Mouse (Mus musculus) thymus, adult 2 months (tissue): Measurements from ENCODE around the gene Ube2q2. TPM values are rescaled to one million over a fixed set of nuclear protein-coding genes. Genes with fewer than 3 reads are reported as not detected.
A peak's percentile ranks its signal among the peaks of the same experiment; 100 is the strongest.

ENCODE experiments used
- DNase-seq: peaks from one replicate; pipeline ENCODE4 v3.0.0; 2021
- H3K27ac ChIP-seq: fragments of 200-500 bp; 2 replicates; pipeline ENCODE4 v1.5.1; 2012; ENCODE audit warnings: low read length, control low read depth; ENCODE audit not compliant: control insufficient read depth, insufficient read depth
- H3K27me3 ChIP-seq: fragments of 200-500 bp; 2 replicates; pipeline ENCODE4 v1.6.1; 2012; ENCODE audit warnings: mild to moderate bottlenecking, low read length, moderate library complexity, mixed read lengths; ENCODE audit not compliant: control insufficient read depth, insufficient read depth
- H3K36me3 ChIP-seq: fragments of 200-500 bp; 2 replicates; pipeline ENCODE4 v1.6.1; 2012; ENCODE audit warnings: mild to moderate bottlenecking, low read length, moderate library complexity; ENCODE audit not compliant: control insufficient read depth, insufficient read depth
- H3K4me1 ChIP-seq: fragments of 200-500 bp; replicated peaks from 2 replicates; pipeline ENCODE4 v1.6.1; 2012; ENCODE audit warnings: low read length; ENCODE audit not compliant: control insufficient read depth, insufficient read depth
- H3K4me3 ChIP-seq: fragments of 200-500 bp; 2 replicates; pipeline ENCODE4 v1.5.1; 2012; ENCODE audit warnings: mild to moderate bottlenecking, low read length, control low read depth, moderate library complexity; ENCODE audit not compliant: control insufficient read depth, insufficient read depth
- CTCF ChIP-seq: fragments of 200-500 bp; IDR thresholded peaks from 2 replicates; pipeline ENCODE4 v1.5.1; 2012; ENCODE audit warnings: mild to moderate bottlenecking, control low read depth, low read length, moderate library complexity, borderline replicate concordance; ENCODE audit not compliant: control insufficient read depth, poor library complexity, insufficient read depth; ENCODE audit errors: extremely low read depth
- POLR2A ChIP-seq: fragments of 200-500 bp; IDR thresholded peaks from 2 replicates; pipeline ENCODE4 v1.6.1; 2012; ENCODE audit warnings: mild to moderate bottlenecking, low read length, control low read depth, moderate library complexity; ENCODE audit not compliant: control insufficient read depth, poor library complexity, insufficient read depth; ENCODE audit errors: extremely low read depth
- WGBS: fragments of 180-500 bp; shearing (Covaris S2); methylation state at CpG from one replicate; pipeline ENCODE4 v1.1.7; 2018; 5-methylcytosine and 5-hydroxymethylcytosine counted together
- polyA plus RNA-seq: library from polyadenylated mRNA; depleted of rRNA; stranded (reverse); fragments of >200 nt; gene quantifications from 2 replicates; pipeline ENCODE4 v1.2.3, GENCODE M21; 2012

Ube2q2 gene
- polyA plus RNA-seq, 1 experiment = 9.7 TPM

- Histone ChIP-seq H3K36me3 (peaks cover 4% of the 10 kb centered on the region), H3K4me3 (peak within 1 kb of the TSS; percentile 63), H3K4me1 (no peaks in the 10 kb centered on the region), H3K27me3 (no peaks in the 10 kb centered on the region), H3K27ac (no peak within 1 kb of the TSS; the same call in 1 of the 2 replicates)
- peak; percentile 76 for DNase-seq
- TF ChIP-seq CTCF = 0 out of 2 replicates have a peak, but pooled peaks have one; percentile 29
- TF ChIP-seq POLR2A = peak; percentile 47; the same call in 1 of the 2 replicates
- under 1% methylated on average over 65 of the region's 65 CpGs for WGBS
These were observed 60.3 kb downstream of the Ube2q2 start, which contains the start of gene Fbxo22 for GRCm38 (mm10) chr9:55208790-55209481. Gene Fbxo22 (plus strand): TSS chr9:55208925.

- no peak for TF ChIP-seq CTCF
- H3K36me3 ChIP-seq = peaks cover 30% of the 10 kb centered on the region
- no peaks in the 10 kb centered on the region for H3K4me1 ChIP-seq
- no peak overlapping the region for H3K27ac ChIP-seq
- H3K4me3 ChIP-seq = no peak overlapping the region
- 94% methylated on average over 4 of the region's 4 CpGs for WGBS
- no peaks in the 10 kb centered on the region for H3K27me3 ChIP-seq
- no peak for DNase-seq
These were observed 63.0 kb downstream of the Ube2q2 start for GRCm38 (mm10) chr9:55211611-55212010.

- Histone ChIP-seq H3K4me3 (no peak overlapping the region), H3K36me3 (peaks cover 46% of the 10 kb centered on the region), H3K27ac (no peak overlapping the region), H3K4me1 (no peaks in the 10 kb centered on the region), H3K27me3 (no peaks in the 10 kb centered on the region)
- no peak for DNase-seq
- 100% methylated on average over 1 of the region's 1 CpGs for WGBS
- TF ChIP-seq CTCF = no peak
- TF ChIP-seq POLR2A = no peak
These were observed 64.7 kb downstream of the Ube2q2 start for GRCm38 (mm10) chr9:55213396-55213795.

GRCm38 (mm10) chr9:55215056-55215455 lies 66.4 kb downstream of the Ube2q2 start:
- H3K4me3 ChIP-seq = no peak overlapping the region
- WGBS = 95% methylated on average over 3 of the region's 3 CpGs
- DNase-seq = no peak
- no peak overlapping the region for H3K27ac ChIP-seq
- TF ChIP-seq CTCF (no peak), POLR2A (no peak)
- no peaks in the 10 kb centered on the region for H3K4me1 ChIP-seq
- peaks cover 62% of the 10 kb centered on the region for H3K36me3 ChIP-seq
- no peaks in the 10 kb centered on the region for H3K27me3 ChIP-seq

GRCm38 (mm10) chr9:55215648-55216047 lies 67.0 kb downstream of the Ube2q2 start:
- WGBS = 96% methylated on average over 3 of the region's 3 CpGs
- DNase-seq = no peak

DNA sequence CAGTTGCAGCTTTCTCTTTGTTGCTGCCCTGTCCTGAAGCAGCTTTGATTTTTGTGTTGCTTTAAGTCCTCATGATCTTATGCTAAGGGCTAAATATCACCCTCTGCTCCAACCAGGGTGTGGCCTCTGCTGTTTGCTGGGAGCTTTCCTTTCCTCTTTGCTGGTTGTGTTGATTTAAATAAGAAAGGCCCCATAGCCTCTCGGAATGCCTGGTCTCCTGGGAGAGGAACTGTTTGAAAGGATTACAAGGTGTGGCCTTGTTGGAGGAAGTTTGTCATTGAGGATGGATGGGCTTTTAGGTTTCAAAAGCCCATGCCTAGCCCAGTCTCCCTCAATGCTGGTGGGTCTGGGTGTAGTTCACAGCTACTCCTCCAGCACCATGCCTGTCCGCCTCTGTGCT lies 67.4 kb downstream of the Ube2q2 start:
- Histone ChIP-seq H3K27ac (no peak overlapping the region), H3K36me3 (peaks cover 68% of the 10 kb centered on the region), H3K27me3 (no peaks in the 10 kb centered on the region), H3K4me3 (no peak overlapping the region), H3K4me1 (no peaks in the 10 kb centered on the region)
- TF ChIP-seq POLR2A (no peak), CTCF (no peak)
- WGBS = 88% methylated on average over 2 of the region's 2 CpGs
- DNase-seq = no peak

More at GRCm38 (mm10) chr9:55215648-55216047, 67.0 kb downstream of the Ube2q2 start:
- Histone ChIP-seq H3K27ac (no peak overlapping the region), H3K27me3 (no peaks in the 10 kb centered on the region), H3K36me3 (peaks cover 64% of the 10 kb centered on the region), H3K4me3 (no peak overlapping the region), H3K4me1 (no peaks in the 10 kb centered on the region)
- no peak for TF ChIP-seq CTCF
- no peak for TF ChIP-seq POLR2A

GRCm38 (mm10) chr9:55217381-55217780 lies 68.7 kb downstream of the Ube2q2 start:
- WGBS = 89% methylated on average over 3 of the region's 3 CpGs
- Histone ChIP-seq H3K27ac (no peak overlapping the region), H3K27me3 (no peaks in the 10 kb centered on the region), H3K4me3 (no peak overlapping the region), H3K36me3 (peaks cover 77% of the 10 kb centered on the region), H3K4me1 (no peaks in the 10 kb centered on the region)
- DNase-seq = no peak
- TF ChIP-seq POLR2A (no peak), CTCF (no peak)
